Mouse (Mus musculus) MEL-GATA-1-ER (cell line): ENCODE measurements around the gene Hrk.

Experiments
- DNase-seq: peaks from one replicate; pipeline ENCODE4 v3.0.0-alpha.2; 2012; ENCODE audit warnings: low read depth; ENCODE audit errors: extremely low read depth

Gene Hrk

DNA sequence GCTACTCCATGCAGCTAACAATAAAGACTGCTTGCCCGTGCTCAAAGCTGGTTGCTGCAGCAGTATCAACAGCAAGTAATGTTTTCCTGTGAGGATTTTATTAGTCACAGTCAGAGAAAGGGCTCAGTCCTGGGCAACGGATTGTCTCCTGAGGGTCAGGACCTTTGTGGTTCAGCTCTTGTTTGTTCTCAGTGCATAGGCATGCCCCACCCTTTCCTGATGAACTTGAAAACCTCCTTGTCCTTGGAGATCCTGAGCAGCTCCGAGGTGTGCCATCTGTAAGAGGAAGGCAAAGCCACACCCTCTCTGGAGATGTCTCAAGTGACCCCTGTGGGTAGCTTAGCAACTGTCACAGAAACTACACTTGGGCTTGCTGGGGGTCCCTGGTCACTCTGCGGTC, 3.8 kb upstream of the Hrk start:
- no peak for DNase-seq

DNA sequence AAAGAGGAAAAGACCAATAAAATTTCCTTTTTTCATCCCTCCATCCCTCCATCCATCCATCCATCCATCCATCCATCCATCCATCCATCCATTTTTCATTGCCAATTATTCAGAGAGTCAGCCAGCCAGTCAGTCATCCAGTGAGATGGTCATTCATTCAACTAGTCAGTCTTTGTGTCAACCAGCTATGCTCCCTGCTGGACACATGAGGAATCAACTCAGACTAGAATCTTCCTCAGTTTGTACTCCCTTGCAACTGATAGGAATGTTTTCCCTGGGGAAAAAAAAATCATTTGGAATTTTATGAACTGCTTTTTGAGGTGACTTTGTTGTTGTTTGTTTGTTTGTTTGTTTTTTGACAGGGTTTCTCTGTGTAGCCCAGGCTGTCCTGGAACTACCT, 1.0 kb downstream of the Hrk start:
- DNase-seq, result no peak

DNA sequence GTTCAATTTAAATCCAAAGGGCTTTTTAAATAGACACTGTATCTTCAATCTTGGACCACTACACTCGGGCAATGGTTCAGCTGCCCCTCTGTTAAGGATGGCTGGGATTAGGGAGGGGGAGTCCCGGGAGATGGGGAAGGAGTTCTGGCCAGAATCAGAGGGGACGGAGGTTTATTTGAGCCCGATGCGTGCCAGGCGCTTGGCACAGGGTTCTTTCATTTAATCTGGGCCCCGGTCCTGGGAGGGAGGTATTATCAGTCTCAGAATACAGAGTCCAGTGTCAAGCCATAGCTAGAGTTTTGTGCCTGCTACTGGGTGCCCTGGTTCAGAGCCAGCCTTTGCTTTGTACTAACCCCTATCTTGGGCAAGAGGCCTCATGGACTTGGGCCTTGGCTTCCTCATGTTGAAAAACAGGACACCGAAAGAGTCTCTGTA, 3.1 kb downstream of the Hrk start:
- no peak for DNase-seq

DNA sequence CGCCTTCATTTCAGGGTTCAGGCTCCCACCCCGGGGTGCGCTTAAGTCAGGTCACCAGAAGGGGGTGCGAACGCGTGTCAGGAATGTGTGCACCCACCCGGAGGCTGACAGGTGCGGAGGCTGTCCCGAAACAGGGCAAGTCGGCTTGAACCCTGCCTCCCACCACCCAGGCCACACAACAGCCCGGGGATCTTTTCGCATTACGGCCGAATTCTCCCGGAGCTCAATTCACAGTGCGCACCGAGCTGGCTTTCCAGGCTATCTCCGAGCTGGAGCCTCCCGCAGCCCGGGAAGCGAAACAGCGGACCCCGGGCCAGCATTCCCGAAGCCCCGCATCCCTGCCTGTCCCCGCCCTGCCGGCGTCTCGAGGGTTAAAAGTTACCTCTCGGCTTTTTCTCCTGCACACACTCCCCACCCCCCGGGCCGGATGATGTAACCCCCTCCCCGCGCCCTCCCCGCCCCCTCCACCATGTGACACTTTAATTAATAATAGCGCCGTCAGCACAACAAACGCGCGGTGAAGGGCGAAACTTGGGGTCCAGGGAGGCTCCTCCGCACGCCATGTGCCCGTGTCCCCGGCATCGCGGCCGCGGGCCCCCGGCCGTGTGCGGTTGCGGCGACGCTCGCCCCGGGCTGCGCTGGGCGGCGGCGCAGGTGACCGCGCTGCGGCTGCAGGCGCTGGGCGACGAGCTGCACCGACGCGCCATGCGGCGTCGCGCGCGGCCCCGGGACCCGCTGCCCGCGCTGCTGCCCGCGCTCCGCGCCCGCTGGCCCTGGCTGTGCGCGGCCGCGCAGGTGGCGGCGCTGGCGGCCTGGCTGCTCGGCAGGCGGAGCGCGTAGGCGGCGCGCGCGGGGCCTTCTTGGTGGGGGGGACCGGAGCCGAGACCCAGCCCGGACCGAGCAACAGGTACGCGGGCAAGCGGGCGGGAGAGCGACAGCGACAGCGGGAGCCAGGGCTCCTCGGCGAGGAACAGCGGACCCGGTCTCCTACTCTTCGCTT, 5.1 kb downstream of the Hrk start:
- DNase-seq, result no peak

DNA sequence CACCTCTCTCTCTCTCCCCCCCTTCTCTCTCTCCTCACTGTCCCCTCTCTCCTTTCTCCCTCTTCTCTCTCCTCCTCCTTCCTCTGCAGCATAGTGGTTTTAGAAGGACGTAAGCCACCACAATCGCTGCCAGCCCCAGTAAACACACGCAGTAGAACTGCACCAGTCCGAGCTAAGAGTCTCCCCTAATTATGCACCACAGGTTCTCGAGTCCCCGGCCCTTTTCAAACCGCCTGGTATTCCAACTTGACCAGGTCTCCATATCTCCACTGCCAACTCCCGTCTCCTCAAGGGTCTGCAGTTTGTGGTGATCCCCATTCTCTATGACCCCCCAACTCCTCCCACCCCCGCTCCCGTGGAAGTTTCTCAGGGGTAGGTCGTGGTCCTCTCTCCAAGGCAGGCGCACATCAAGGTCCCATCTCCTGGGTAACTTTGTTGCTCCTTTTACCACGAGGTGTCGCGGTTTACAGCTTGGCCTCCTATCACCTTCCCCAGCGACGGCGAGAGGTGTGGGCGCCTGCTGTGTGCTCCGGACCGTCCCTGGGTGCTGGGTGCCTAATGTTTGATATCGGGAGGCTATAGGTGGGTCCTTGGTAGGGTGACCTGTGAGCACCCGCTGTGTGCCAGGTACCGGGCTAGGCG, 6.6 kb downstream of the Hrk start:
- no peak for DNase-seq

DNA sequence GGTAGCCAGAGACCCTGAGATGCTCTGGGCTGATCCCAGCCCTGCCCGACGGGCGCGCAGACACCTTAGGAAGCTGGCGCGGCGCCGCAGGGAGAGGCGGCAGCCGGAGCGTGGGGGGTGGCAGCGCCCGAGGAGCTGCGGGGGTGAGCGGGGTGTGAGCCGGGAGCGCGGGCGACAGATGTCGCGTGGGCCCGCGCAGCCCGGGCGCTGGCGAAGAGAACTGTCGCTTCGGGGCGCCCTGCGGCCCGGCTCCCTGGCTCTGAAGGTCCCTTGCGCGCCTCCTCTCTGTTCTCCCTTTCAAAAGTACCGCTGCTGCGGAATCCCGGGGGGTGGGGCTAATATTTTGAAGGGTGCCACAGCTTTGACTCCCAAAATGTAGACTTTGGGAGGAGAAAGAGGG, 7.2 kb downstream of the Hrk start:
- DNase-seq, result no peak

DNA sequence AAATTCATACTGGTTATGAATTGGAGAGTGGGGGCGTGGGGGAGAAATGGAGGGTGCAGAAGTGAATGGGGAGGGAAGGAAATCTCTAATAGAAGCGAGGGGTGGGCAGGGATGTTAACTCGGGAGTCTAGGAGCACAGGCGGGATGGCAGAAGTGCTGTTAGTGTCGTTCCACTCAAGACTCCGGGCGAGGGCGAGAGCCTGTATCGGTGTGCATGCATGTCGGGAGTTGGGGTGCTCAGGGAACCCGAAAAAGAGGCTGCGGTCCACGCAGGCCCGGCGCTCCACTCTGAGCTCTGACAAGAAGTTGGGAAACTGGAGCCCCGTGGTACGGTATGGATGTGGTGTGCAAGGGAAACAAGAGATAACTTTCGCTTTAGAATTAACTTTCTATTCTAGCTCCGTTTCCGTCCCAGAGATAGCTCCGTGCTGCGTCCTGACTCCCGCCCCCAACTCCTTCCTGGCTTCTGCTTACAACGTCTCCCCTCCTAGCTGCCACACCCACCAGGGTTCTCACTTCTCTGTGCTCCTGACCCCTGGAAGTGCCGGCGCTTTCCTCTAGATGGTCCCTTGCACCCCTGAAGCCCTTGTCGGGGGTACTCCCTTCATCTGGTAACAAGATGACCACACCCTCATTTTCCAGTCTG, 7.8 kb downstream of the Hrk start:
- DNase-seq, result no peak

DNA sequence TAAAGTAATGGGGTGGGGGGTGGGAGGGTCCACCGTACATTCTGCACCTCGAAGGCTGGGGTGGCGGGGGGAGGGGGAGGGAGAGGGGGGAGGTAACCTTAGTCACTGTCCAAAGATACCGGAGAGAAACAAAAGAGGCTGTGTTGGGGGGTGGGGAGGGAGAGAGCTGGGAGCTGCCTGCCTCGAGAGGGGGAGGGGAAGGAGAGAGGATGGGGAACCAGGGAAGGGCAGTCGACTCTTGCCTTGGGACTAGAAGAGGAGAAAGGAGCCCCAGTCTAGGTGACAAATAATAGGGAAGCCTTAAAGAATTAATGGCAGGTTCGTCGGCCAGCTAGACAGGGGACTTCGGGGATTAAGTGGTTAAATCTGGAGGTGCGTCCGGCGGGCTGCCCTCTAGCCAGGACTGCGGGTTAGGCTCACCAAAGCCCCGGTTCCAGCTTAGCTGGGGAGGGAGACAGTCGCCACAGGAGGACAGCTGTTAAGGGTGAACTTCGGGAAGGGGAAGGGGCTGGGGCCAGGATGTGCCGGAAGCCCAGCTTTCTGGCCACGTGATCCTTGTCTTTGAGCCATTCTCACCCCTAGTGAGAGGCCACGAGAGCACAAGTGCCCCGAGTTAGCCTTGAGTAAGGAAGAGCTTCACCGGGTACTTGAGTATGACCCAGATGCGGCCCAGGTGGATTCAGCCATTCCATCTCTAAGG, 10.0 kb downstream of the Hrk start:
- DNase-seq, result no peak

DNA sequence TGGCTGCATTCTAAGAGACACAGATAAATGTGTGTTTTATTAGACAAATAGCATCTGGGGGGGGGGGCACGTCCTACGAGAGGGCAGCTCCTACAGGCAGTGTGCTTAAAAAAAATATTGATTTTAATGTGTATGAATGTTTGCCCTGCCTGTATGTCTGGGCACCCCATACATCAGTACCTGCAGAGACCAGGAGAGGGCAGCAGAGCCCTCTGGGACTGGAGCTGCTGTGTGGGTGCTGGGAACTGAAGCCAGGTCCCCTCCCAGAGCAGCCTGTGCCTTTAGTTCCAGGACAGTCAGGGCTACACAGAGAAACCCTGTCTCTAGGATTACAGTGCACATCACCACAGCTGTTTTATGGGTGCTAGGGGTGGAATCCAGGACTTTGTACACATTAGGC, 10.7 kb downstream of the Hrk start:
- DNase-seq, result no peak

DNA sequence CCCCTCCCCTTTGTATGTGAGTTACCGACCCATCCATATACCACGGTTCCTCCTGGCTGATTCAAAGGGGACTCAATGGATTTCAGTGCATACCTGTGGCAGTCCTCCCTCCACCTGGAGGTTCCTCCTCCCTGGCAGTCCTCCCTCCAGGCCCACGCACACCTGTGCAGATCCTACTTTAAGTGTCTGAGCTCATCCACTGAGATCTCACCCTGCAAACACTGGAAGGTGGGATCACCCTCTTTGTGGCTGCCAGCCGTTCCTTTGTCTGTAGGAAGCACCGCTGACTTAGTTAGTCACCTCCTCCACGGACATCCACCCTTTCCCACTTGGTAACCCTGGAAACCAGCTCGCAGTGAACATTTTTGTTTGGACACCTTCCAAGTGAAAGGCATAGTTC, 13.2 kb downstream of the Hrk start:
- DNase-seq, result no peak

DNA sequence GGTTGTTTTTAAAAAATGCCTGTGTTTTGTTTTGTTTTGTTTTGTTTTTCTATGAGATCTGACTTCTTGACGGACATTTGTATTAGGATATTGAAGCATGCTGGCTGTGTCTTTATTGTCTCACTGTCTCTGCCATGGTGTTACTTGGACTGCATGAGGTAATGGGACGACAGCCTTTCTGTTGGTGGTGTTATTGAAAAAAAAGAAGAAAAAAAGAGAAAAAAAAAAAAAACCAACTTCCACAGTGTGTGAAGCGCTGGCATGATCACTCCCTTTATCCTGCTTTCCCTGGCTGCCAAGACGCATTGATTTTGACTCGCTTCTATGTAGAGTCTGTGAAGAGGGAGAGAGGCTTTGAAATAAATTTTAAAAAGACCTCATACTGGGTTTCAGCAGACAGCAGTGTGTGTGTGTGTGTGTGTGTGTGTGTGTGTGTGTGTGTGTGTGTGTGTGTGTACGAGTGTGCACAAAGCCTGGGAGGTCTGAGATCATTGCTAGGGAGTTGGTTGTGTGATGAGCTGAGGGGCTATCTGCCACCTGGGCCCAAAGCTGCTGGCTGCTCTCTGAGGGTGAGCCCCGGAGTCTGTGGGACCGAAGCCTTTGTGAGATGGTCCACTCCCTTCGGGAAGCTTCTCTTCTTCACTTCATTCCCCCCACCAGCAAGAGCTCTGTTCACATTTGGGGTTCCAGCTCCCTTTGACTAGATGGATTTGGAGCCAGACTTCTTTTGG, 22.6 kb downstream of the Hrk start:
- no peak for DNase-seq

DNA sequence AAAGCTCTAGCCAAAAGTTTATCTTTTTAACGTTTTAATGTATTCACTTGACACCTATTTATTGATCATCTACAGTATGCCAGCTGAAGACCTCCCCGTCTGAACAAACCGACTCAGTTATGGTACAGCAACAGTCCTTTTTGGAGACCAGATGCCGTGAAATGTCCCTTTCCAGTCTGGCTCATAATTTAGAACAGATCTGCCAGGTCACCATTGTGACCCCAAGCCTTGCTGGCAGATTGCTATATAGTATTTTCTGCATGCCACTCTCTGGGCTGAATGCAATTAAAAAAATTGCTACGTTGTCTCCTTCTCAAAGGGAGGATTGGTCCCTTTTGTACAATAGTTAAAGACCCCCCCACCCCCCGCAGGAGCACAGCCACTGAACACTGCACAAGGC, 23.9 kb downstream of the Hrk start:
- no peak for DNase-seq

DNA sequence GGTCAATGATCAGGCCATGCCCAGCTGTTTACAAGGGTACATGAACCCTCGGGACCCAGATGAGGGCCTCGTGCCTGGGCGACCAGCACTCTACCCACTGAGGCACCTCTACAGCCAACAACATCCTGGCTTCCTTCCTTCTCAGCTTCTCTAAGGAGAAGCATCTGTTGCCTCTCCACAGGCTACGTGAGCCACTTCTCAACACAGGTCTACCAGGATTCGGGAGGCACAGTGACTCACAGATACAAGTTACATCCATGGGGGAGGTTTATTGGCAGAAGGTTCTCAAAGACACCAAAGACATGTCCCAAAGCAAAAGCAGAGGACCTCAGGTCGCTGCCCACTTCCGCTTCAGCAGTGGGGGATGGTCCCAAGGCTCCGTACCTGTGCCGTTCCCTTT, 26.0 kb downstream of the Hrk start:
- no peak for DNase-seq

DNA sequence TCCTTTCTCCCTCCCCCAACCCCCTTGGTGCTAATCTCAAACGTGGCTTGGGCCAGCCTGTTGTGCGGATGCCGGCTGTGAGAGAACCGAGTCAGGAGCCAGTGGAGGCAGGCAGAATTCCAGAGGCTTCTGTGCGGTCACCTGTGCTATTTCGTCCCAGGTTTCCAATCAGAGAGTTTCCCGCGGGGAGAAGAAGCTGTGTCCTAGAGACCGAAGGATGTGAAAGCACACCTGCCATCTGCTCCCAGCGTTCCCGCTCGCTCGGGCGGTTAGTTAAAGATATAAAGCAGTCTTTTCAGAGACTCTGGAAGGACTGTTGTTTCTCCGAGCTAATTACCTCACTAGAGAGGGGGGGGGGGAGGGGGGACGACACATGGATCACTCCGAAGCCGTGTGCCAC, 27.8 kb downstream of the Hrk start:
- no peak for DNase-seq

DNA sequence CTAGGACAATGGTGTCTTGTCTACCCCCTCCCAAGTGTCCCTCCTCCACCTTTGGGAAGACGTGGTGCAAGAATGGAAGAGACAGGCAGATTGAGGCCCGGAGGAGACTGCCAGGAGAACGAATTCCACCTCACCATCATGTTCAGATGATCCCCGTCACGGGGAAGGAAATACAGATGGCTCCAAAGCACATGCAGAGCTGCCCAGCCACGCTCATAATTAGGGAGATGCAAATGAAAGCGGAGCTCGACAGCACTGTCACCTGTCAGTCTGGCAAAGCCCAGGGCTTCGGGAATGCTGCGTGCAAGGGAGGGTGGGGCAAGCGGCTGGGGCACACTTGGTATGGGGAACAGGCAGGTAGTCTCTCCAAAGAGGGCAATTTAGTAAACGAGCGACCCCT, 33.0 kb downstream of the Hrk start:
- no peak for DNase-seq

DNA sequence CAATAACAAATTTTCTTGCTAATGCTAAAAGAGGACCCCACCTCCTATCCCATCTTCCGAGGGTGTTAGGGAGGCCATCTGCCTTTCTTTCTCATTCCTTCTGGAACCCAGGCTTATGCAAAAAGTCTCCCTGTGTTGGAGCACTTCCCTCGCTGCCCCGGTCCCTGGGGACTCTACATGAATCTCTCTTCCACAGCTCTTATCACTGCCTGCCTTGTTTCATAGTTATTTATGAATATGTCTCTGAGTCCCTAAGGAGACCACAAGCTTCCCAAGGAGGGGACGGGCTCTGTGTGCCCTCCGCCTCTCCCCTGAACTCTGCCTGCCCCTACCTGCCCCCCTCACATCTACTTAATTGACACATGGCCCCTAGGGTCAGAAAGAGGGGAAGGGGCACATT, 35.2 kb downstream of the Hrk start:
- DNase-seq, result no peak

DNA sequence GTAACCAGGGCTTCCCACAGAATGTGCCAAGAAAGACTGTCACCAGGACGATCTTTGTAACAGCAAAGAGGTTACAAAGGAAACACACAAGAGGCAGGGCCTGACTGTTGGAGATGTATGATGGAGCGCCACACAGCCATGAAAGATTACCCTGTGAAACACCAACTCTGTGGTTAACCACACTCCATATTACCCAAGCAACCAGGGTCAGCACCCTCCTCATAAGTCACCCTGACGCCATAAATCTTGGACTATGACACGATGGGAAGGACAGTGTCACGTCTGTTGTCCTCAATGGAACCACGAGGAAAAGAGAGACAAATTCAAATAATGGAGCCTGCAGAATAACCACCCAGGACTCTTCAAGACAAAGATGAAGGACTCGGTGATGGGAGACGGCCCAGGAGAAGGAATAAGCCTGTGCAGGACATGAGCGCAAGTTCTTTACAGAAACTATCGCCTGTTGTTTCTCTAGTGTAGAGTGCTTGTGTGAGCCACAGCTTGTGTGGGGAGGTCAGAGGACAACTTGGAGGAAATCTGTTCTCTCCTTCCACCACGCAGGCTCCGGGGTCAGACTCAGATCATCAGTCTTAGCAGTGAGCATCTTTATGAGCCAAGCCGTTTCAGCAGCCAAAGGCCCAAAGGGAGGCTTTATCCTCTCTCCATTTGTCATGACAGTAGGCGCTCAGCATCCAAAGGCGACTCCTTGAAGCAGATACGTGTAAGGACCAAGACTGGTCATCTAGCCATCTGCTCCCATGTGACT, 40.4 kb downstream of the Hrk start:
- no peak for DNase-seq

DNA sequence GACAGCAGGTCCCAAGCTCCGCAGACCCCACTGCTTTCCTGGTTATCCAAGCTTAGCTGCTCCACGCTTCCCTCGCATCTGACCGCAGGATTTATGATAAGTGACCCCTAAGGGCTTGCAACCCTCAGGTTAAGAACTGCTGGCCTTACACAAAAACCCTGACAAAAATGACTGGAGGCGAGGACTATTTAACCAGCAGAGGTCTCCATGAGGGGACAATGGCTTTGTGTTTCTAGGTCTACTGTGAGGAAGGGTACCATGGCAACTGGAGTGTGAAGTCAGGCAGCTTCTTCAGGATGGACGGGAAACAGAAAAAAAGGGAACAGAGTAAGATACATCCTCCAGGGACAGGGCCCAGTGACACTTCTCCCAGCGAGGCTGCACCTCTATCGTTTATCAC, 41.4 kb downstream of the Hrk start:
- no peak for DNase-seq

DNA sequence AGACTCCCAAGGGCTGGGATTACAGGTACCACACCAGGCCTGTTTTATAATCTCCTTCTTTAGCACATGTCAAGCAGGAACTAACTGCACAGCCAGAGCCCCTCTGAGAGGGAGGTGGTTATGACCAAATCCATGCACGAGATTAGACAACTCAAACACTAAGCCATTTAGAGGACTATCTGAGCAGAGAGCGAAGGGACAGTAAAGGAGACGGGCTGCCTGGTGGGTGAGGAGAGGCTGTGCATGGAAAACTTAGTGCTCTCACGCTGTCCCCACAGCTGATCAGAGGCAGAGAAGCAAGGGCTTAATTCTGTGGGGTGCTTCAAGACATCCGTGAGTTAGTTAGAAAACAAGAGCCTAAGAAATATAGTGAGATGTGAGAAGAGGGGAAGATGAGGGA, 49.6 kb downstream of the Hrk start:
- DNase-seq, result no peak

DNA sequence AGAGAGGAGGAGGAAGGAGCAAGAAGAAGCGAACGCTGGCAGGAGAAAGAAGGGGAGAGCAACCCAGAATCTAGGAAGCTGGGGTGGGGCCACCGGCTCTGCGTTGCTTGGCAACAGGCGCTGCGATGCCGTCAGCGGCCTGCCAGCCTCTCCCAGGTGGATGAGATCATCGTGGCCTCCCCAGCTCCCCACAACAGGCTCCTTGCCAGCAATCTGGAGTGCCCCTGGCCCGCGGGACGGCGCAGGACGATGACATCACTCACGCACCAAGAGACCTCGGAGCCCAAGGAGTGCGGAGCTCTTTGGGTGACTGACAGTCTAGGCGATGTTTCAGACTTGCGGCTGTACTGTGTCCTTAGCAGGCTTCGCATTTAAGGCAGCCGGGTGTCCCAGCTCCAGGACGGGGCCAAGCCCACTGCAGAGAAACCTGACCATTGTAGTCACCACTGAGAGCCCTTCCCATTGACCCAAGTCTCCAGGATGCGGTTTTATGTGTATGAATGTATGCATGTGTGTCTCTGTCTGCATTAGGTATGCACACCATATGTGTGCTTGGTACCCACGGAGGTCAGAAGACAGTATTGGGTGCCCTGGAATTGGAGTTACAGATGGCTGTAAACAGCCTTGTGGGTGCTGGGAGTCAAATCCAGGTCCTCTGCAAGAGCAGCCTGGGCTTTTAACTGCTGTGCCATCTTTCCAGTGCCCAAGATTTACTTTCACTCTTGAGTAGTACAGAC, 50.1 kb downstream of the Hrk start:
- DNase-seq, result no peak
